ENCODE assay signal across 8 mouse cellular contexts in the genomic region with DNA sequence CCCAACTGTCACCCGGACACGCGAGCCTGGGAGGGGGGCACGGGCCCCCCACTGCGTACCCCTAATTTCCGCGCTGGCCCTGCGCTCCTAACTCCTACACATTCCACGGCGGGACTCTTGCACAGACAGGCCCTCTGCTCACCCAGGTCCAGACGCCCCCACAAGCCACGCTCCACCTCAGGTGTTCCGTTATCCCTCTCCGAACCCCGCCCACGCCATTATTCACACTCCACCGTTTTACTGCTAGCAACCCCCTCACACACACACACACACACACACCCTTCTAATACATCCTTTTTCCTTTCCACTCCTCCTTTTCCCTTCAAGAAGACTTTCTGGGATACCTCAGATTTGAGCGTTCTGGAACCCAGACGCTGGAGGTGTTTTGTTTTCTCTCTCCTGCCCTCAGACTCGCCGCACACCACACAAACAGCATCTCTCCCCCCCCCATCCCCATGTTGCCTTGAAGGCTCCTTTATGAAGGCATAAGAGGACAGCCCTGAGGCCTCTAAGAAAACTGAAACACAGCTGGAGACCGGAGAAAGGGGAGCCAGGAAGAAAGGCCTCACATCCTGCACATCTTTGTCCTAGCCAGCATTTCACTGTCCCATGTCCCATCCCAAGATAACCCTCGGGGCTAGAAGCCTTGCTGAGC. TPM values are rescaled to one million over a fixed set of nuclear protein-coding genes. Genes with fewer than 3 reads are reported as not detected.
DNase-seq lines count a peak whose midpoint lies in the region; ATAC-seq lines count a peak whose summit lies in the region.
"Had no signal": no experiment of that assay in that cellular context is flagged by ENCODE, and none has a peak within 500 bp of the region (broad histone marks: within the 10 kb centered on the region; RNA-seq: fewer than 3 reads in every experiment).

No protein-coding gene starts in this region.

- DNase-seq in neural tube, embryonic 11.5 days (ENCODE audit: low spot score) = no peak
- no peak for DNase-seq in neural tube, embryonic 10.5 days (ENCODE audit: extremely low spot score, low spot score)
- peak; percentile 47 for DNase-seq in cerebellum, adult 9-11 months
- no peak for DNase-seq in midbrain, embryonic 14.5 days
- no peak for DNase-seq in urinary bladder, postnatal 4 days (ENCODE audit: low spot score in 2 of 2)
- no peak for DNase-seq in B cell, adult 2 months

- H3K4me2 ChIP-seq in neural tube, embryonic 11.5 days (ENCODE audit: low read depth) = peak overlapping the region; percentile 98
- H3K4me2 ChIP-seq in hindbrain, embryonic 15.5 days = peak overlapping the region; percentile 97
- peak overlapping the region; percentile 89 for H3K4me2 ChIP-seq in midbrain, embryonic 14.5 days (ENCODE audit: low read length)

- H3K4me3 ChIP-seq in neural tube, embryonic 11.5 days (ENCODE audit: low read depth, low read length) = peak overlapping the region; percentile 46
- peak overlapping the region; percentile 55 for H3K4me3 ChIP-seq in hindbrain, embryonic 15.5 days
- H3K4me3 ChIP-seq in midbrain, embryonic 14.5 days (replicated peaks; ENCODE audit: low read depth, low read length) = peak overlapping the region; percentile 40

- H3K36me3 ChIP-seq in neural tube, embryonic 11.5 days (ENCODE audit: control insufficient read depth, insufficient read depth, low read length) = no peaks in the 10 kb centered on the region
- no peaks in the 10 kb centered on the region for H3K36me3 ChIP-seq in hindbrain, embryonic 15.5 days
- no peaks in the 10 kb centered on the region for H3K36me3 ChIP-seq in midbrain, embryonic 14.5 days (ENCODE audit: control insufficient read depth, insufficient read depth, low read length)

- H3K9ac ChIP-seq in neural tube, embryonic 11.5 days (ENCODE audit: low read length) = peak overlapping the region; percentile 59
- peak overlapping the region; percentile 57 for H3K9ac ChIP-seq in hindbrain, embryonic 15.5 days
- H3K9ac ChIP-seq in midbrain, embryonic 14.5 days (replicated peaks; ENCODE audit: low read length) = peak overlapping the region; percentile 56

- peaks cover 13% of the 10 kb centered on the region for H3K27me3 ChIP-seq in neural tube, embryonic 11.5 days (ENCODE audit: control insufficient read depth, insufficient read depth, low read length)
- peaks cover 9% of the 10 kb centered on the region for H3K27me3 ChIP-seq in hindbrain, embryonic 15.5 days
- H3K27me3 ChIP-seq in midbrain, embryonic 14.5 days (ENCODE audit: control insufficient read depth, insufficient read depth, low read length) = peaks cover 19% of the 10 kb centered on the region

- H3K9me3 ChIP-seq in neural tube, embryonic 11.5 days (ENCODE audit: control insufficient read depth, low read length) = no peaks in the 10 kb centered on the region
- no peaks in the 10 kb centered on the region for H3K9me3 ChIP-seq in hindbrain, embryonic 15.5 days
- H3K9me3 ChIP-seq in midbrain, embryonic 14.5 days (ENCODE audit: control insufficient read depth, low read length) = no peaks in the 10 kb centered on the region

- H3K27ac ChIP-seq in neural tube, embryonic 11.5 days (ENCODE audit: low read depth, low read length) = no peak overlapping the region
- H3K27ac ChIP-seq in hindbrain, embryonic 15.5 days (replicated peaks) = peak overlapping the region; percentile 65
- H3K27ac ChIP-seq in midbrain, embryonic 14.5 days (replicated peaks; ENCODE audit: low read depth, low read length) = 0 out of 2 replicates have a peak overlapping the region, but pooled peaks have one; percentile 26

- peaks cover 30% of the 10 kb centered on the region for H3K4me1 ChIP-seq in neural tube, embryonic 11.5 days (ENCODE audit: control insufficient read depth, insufficient read depth, low read length)
- H3K4me1 ChIP-seq in hindbrain, embryonic 15.5 days (replicated peaks) = peaks cover 63% of the 10 kb centered on the region
- H3K4me1 ChIP-seq in midbrain, embryonic 14.5 days (ENCODE audit: control insufficient read depth, insufficient read depth, low read length) = peaks cover 23% of the 10 kb centered on the region

- ATAC-seq in neural tube, embryonic 11.5 days (ENCODE audit: insufficient read depth, low FRiP score, low TSS enrichment) = peak; percentile 21
- ATAC-seq in hindbrain, embryonic 15.5 days (ENCODE audit: low FRiP score, low read depth) = peak; percentile 20
- no peak for ATAC-seq in midbrain, embryonic 14.5 days (ENCODE audit: low FRiP score, low TSS enrichment)

- 2% methylated on average over 23 of the region's 23 CpGs for WGBS in neural tube, embryonic 11.5 days
- WGBS in hindbrain, embryonic 15.5 days = 4% methylated on average over 23 of the region's 23 CpGs
- WGBS in midbrain, embryonic 14.5 days = 4% methylated on average over 23 of the region's 23 CpGs

RNA-seq across cellular contexts. Expression of a gene that starts 3.5 kb away (rescaled TPM):
- 44.1 and 48.7 TPM in 2 replicates for polyA plus RNA-seq in neural tube, embryonic 11.5 days (2014; fragmentation: Nextera tagmentation; extraction: Ambion mirVana)
- polyA plus RNA-seq in hindbrain, embryonic 15.5 days (2015; fragmentation: Nextera tagmentation; extraction: Ambion mirVana) = 43.7 and 46.4 TPM in 2 replicates
- 21.2 and 33.2 TPM in 2 replicates for polyA plus RNA-seq in midbrain, embryonic 14.5 days (2014; fragmentation: Nextera tagmentation; extraction: Ambion mirVana)

RNA-seq across cellular contexts. Expression of a gene that starts 6.0 kb away (rescaled TPM):
- 4.8 and 5.3 TPM in 2 replicates for polyA plus RNA-seq in neural tube, embryonic 11.5 days (2014; fragmentation: Nextera tagmentation; extraction: Ambion mirVana)
- not detected in 2 replicates for polyA plus RNA-seq in hindbrain, embryonic 15.5 days (2015; fragmentation: Nextera tagmentation; extraction: Ambion mirVana)
- not detected in 2 replicates for polyA plus RNA-seq in midbrain, embryonic 14.5 days (2014; fragmentation: Nextera tagmentation; extraction: Ambion mirVana)
- polyA plus RNA-seq: frontal cortex, adult 2 months had no signal

RNA-seq across cellular contexts. Expression of a gene that starts 22.8 kb away (rescaled TPM):
- 1,725 and 1,823 TPM in 2 replicates for polyA plus RNA-seq in neural tube, embryonic 11.5 days (2014; fragmentation: Nextera tagmentation; extraction: Ambion mirVana)
- 1,555 and 1,567 TPM in 2 replicates for polyA plus RNA-seq in hindbrain, embryonic 15.5 days (2015; fragmentation: Nextera tagmentation; extraction: Ambion mirVana)
- 1,248 and 1,388 TPM in 2 replicates for polyA plus RNA-seq in midbrain, embryonic 14.5 days (2014; fragmentation: Nextera tagmentation; extraction: Ambion mirVana)

RNA-seq across cellular contexts. Expression of a gene that starts 32.2 kb away (rescaled TPM):
- polyA plus RNA-seq in neural tube, embryonic 11.5 days (2014; fragmentation: Nextera tagmentation; extraction: Ambion mirVana) = 101 and 106 TPM in 2 replicates
- 89.9 and 90.4 TPM in 2 replicates for polyA plus RNA-seq in hindbrain, embryonic 15.5 days (2015; fragmentation: Nextera tagmentation; extraction: Ambion mirVana)
- 73.0 and 77.1 TPM in 2 replicates for polyA plus RNA-seq in midbrain, embryonic 14.5 days (2014; fragmentation: Nextera tagmentation; extraction: Ambion mirVana)

RNA-seq across cellular contexts. Expression of a gene that starts 40.4 kb away (rescaled TPM):
- polyA plus RNA-seq in neural tube, embryonic 11.5 days (2014; fragmentation: Nextera tagmentation; extraction: Ambion mirVana) = 6.9 and 7.0 TPM in 2 replicates
- polyA plus RNA-seq in hindbrain, embryonic 15.5 days (2015; fragmentation: Nextera tagmentation; extraction: Ambion mirVana) = 4.8 and 6.4 TPM in 2 replicates
- polyA plus RNA-seq in midbrain, embryonic 14.5 days (2014; fragmentation: Nextera tagmentation; extraction: Ambion mirVana) = 4.2 and 4.9 TPM in 2 replicates
